Mouse (Mus musculus): ENCODE results near the gene Nlrp10. TPM values are rescaled to one million over a fixed set of nuclear protein-coding genes. Genes with fewer than 3 reads are reported as not detected.

Gene Nlrp10
- polyA plus RNA-seq, 1 experiment from 2014 or later, result 8.0 TPM

GRCm38 (mm10) chr7:108884906-108885305 lies 45.1 kb downstream of the Nlrp10 start, which contains the start of gene Olfr518:
Gene Olfr518 (minus strand): TSS chr7:108885006.
- Histone ChIP-seq H3K4me2 (no peak within 1 kb of the TSS), H3K9me3 (replicated peaks) (no peaks in the 10 kb centered on the region), H3K9ac (no peak within 1 kb of the TSS), H3K27ac (ENCODE audit: poor library complexity, severe bottlenecking) (no peak within 1 kb of the TSS), H3K27me3 (replicated peaks) (no peaks in the 10 kb centered on the region), H3K4me1 (replicated peaks) (no peaks in the 10 kb centered on the region), H3K36me3 (no peaks in the 10 kb centered on the region), H3K4me3 (no peak within 1 kb of the TSS)
- WGBS, result 71% methylated on average over 4 of the region's 4 CpGs
- ATAC-seq (ENCODE audit: insufficient number of reproducible peaks, low FRiP score), result no peak

- Histone ChIP-seq H3K27me3 (replicated peaks) (no peaks in the 10 kb centered on the region), H3K4me2 (no peak within 1 kb of the TSS), H3K4me1 (replicated peaks) (no peaks in the 10 kb centered on the region), H3K27ac (ENCODE audit: poor library complexity, severe bottlenecking) (no peak within 1 kb of the TSS), H3K36me3 (no peaks in the 10 kb centered on the region), H3K9me3 (replicated peaks) (no peaks in the 10 kb centered on the region), H3K9ac (no peak within 1 kb of the TSS), H3K4me3 (no peak within 1 kb of the TSS)
- WGBS, result 63% methylated on average over 2 of the region's 2 CpGs
- no peak for ATAC-seq (ENCODE audit: insufficient number of reproducible peaks, low FRiP score)
Observed at GRCm38 (mm10) chr7:108872279-108872678, 57.7 kb downstream of the Nlrp10 start, which contains the start of gene Olfr517. Gene Olfr517 (minus strand): TSS chr7:108872379.

Other genes starting within 250 kb of the Nlrp10 start
- gene Olfr512, start 216.9 kb downstream of the Nlrp10 start, polyA plus RNA-seq (2016; fragmentation: Nextera tagmentation; extraction: Ambion mirVana), result not detected in 2 replicates
- not detected in 2 replicates for gene Olfr513, start 179.2 kb downstream of the Nlrp10 start, polyA plus RNA-seq (2016; fragmentation: Nextera tagmentation; extraction: Ambion mirVana)
- gene Olfr514, start 104.2 kb downstream of the Nlrp10 start, polyA plus RNA-seq (2016; fragmentation: Nextera tagmentation; extraction: Ambion mirVana), result not detected in 2 replicates
- not detected in 2 replicates for gene Olfr516, start 79.6 kb downstream of the Nlrp10 start, polyA plus RNA-seq (2016; fragmentation: Nextera tagmentation; extraction: Ambion mirVana)
- not detected in 2 replicates for gene Olfr517, start 57.8 kb downstream of the Nlrp10 start, polyA plus RNA-seq (2016; fragmentation: Nextera tagmentation; extraction: Ambion mirVana)
- gene Olfr518, start 45.2 kb downstream of the Nlrp10 start, polyA plus RNA-seq (2016; fragmentation: Nextera tagmentation; extraction: Ambion mirVana), result not detected in 2 replicates
- gene Olfr519, start 35.8 kb downstream of the Nlrp10 start, polyA plus RNA-seq (2016; fragmentation: Nextera tagmentation; extraction: Ambion mirVana), result not detected in 2 replicates
- gene Eif3f, start 4.2 kb upstream of the Nlrp10 start, polyA plus RNA-seq (2016; fragmentation: Nextera tagmentation; extraction: Ambion mirVana), result 50.3 and 52.1 TPM in 2 replicates
- gene Tub, start 20.2 kb upstream of the Nlrp10 start, polyA plus RNA-seq (2016; fragmentation: Nextera tagmentation; extraction: Ambion mirVana), result 0.54 and 0.61 TPM in 2 replicates
- 0.94 and 1.5 TPM in 2 replicates for gene Ric3, start 153.2 kb upstream of the Nlrp10 start, polyA plus RNA-seq (2016; fragmentation: Nextera tagmentation; extraction: Ambion mirVana)
- gene Lmo1, start 245.0 kb upstream of the Nlrp10 start, polyA plus RNA-seq (2016; fragmentation: Nextera tagmentation; extraction: Ambion mirVana), result 1.6 and 2.0 TPM in 2 replicates